Mouse (Mus musculus) embryonic facial prominence, embryonic 10.5 days (tissue): ENCODE measurements around the gene Hdgfl3. TPM values are rescaled to one million over a fixed set of nuclear protein-coding genes. Genes with fewer than 3 reads are reported as not detected.

Source experiments
- polyA plus RNA-seq: library from polyadenylated mRNA; unstranded; fragments of >200 nt; fragmentation: Nextera tagmentation; extraction: Ambion mirVana; gene quantifications from 2 replicates; pipeline ENCODE4 v1.2.1, GENCODE M21; 2016

Gene Hdgfl3
- polyA plus RNA-seq, 1 experiment from 2014 or later: 27.5 TPM

Other genes starting within 250 kb of the Hdgfl3 start
- 12.2 and 14.6 TPM in 2 replicates for gene Homer2, start 226.9 kb downstream of the Hdgfl3 start, polyA plus RNA-seq
- gene Ramac, start 171.5 kb downstream of the Hdgfl3 start, polyA plus RNA-seq: 127 and 130 TPM in 2 replicates
- gene 3110040N11Rik, start 145.0 kb downstream of the Hdgfl3 start, polyA plus RNA-seq: 42.6 and 50.2 TPM in 2 replicates
- 56.2 and 58.9 TPM in 2 replicates for gene Btbd1, start 105.0 kb downstream of the Hdgfl3 start, polyA plus RNA-seq
- not detected in 2 replicates for gene Gm10160, start 78.7 kb downstream of the Hdgfl3 start, polyA plus RNA-seq
- 10.7 and 12.2 TPM in 2 replicates for gene Tm6sf1, start 75.5 kb downstream of the Hdgfl3 start, polyA plus RNA-seq
- gene Bnc1, start 57.8 kb upstream of the Hdgfl3 start, polyA plus RNA-seq: 3.1 and 4.5 TPM in 2 replicates
- gene Sh3gl3, start 239.4 kb upstream of the Hdgfl3 start, polyA plus RNA-seq: 6.9 and 15.4 TPM in 2 replicates